Mouse (Mus musculus): ENCODE results near the gene Oit1.

Gene Oit1

DNA sequence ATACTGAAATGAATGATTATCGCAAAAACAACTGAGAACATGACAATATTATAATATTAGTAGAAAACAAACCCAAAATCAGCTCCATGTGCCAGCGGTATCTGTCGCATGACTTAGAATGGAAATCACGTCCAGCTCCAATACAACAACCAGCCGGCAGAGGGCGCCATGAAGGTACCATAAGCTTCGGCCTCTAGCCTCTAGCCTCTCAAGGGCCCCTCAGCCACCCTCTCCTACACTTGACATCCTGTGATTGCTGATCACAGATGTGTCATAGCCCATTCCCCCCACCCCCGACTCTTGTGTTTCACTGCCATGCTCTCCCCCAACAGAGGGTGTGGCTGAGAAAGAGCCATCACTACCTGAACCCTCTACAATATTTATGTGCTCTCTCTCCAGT, 78.3 kb downstream of the Oit1 start:
- peak; percentile 53 for DNase-seq (ENCODE audit: low read depth)

All from induced T-regulatory cell, adult 2 months (primary cell).